Mouse (Mus musculus): ENCODE measurements around the gene Olfr1420. TPM values are rescaled to one million over a fixed set of nuclear protein-coding genes. Genes with fewer than 3 reads are reported as not detected.
A peak's percentile ranks its signal among the peaks of the same experiment; 100 is the strongest.
"Not testable (repeated sequence)": the region's sequence is repeated elsewhere in the genome, so short reads cannot be mapped to it uniquely, and the experiment has no call there.

Gene Olfr1420
- total RNA-seq (2021), result not detected

DNA sequence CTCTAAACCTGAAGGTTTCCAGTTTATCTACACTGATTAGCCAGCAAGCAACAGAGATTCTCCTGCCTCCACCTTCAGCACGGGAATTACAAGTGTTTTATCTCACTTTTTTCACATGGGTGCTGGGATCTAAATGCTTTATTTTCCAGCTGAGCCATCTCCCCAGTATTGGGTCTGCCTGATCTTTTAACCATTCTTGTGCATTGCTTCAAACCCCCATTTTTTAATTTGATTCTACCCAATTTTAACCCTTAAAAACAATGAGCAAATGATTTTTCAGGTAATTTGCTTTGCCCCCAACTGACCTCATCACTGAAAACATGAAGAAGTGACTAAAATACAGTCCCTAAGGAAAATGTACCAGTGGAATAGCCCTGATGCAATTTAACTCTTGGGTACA, at the start of gene Olfr1420:
Gene Olfr1420 (plus strand): TSS at position 301 of the 400 bp plus-strand sequence.
- intact Hi-C loops (cut with DNase I), result no loop called here
- DNase-seq (ENCODE audit: low spot score in 2 of 2), result no peak

DNA sequence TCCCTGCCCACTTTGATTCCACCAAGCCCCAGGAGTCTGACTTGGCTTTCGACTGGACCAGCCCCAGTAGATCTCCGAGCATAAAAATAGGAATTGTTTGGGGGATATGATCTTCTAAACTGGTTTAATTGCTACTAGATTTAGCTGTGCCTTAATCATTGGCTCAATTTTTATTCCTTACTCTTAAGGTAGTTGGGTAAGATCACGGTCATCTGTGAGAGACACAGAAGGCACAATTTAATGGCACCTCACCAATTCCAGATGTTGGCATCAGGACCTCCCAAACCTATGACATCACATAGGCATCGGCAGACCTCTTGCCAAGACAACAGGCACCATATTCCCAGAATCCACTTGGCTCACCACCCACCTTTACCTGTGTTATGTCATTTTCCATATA, 47.2 kb upstream of the Olfr1420 start, which contains the start of gene Olfr1417:
Gene Olfr1417 (minus strand): TSS at position 101 of the 400 bp plus-strand sequence.
- intact Hi-C loops (cut with DNase I), result no loop called here
- no peak for DNase-seq (ENCODE audit: low spot score in 2 of 2)

DNA sequence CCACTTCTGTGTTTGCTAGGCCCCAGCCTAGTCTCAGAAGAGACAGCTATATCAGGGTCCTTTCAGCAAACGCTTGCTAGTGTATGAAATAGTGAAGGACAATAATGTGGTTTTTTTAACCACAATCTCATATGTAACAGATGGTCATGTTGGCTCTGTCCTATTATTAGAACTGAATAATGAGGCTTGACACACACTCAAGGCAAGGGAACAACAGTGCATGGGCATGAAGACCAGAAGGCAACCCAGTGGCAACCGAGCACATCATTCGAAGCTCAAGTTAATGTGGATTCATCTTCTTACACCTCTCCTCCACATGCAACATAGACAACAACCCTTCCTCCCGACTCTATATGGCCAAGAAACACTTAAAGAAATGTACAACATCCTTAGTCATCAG, 40.0 kb upstream of the Olfr1420 start:
- intact Hi-C loops (cut with DNase I), result no loop called here
- no peak for DNase-seq (ENCODE audit: low spot score in 2 of 2)

DNA sequence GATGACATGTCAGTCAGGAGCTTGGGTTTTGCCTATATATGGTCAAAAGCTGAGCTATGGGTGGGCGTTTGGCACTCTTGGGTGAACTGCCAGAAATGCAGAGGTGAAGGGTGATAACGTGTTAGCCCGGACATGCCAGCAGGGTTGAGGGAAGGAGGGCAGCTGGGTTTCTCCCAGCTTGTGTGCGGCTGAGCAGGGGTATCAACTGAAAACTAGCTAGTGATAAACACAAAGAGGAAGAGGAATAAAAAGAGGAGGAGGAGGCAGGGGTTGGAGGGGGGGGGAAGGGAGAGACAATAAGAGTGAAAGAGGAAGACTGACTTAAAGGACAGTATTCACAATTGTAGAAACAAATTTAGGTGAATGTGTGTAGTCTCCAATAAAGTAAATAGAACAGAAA, 33.7 kb upstream of the Olfr1420 start:
- DNase-seq (ENCODE audit: low spot score in 2 of 2), result no peak
- intact Hi-C loops (cut with DNase I), result no loop called here

DNA sequence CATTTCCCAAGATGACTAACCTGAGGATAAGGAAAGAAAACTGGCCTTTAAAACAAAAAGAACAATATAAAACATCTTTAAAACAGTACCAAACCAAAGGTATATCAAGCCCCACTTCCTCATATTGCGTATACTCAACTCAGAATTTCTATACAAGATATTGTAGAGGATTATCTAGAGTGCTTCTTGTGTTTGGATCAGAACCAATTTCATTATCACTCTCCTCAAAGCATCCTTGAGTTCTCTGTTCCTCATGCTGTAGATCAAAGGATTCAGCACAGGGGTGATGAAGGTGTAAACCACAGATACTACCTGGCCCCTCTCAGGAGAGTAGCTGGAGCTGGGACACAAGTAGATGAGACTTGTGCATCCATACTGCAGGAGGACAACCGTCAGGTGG, 31.5 kb upstream of the Olfr1420 start:
- no peak for DNase-seq (ENCODE audit: low spot score in 2 of 2)
- intact Hi-C loops (cut with DNase I), result no loop called here

DNA sequence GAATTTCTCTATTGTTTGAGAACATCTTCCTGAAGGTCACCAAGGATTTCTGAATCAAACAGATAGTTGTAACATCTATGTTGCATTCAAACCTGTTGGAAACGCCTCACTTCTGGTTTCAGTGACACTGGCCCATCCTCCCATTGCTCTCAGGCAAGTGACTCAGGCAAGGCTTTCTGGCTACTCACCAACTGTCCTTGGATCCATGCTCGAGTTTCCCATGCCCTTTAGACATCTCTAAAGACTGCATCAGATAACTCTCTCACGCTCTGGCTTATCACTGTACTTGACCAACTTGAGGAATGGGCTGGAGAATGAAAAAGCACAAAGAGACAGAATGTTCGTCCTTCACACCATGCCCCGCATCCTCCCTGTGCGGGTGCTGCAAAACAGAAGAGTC, 29.9 kb upstream of the Olfr1420 start:
- DNase-seq (ENCODE audit: low spot score in 2 of 2), result no peak
- intact Hi-C loops (cut with DNase I), result no loop called here

DNA sequence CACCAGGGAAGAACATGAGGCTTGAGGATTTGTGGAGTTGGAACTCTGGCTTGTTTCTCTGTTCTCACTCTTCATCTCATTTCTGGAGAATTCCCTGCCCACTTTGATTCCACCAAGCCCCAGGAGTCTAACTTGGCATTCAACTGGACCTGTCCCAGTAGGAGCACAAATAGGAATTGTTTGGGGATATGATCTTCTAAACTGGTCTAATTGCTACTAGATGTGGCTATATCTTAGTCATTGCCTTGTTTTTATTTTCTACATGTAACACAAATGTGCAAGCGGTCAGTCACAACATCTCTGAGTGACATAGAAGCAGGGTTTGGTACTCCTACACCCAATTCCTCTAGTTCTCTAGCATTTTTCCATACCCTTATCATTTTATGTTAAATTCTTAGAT, 25.4 kb upstream of the Olfr1420 start, which contains the start of gene Olfr1418:
Gene Olfr1418 (minus strand): TSS at position 101 of the 400 bp plus-strand sequence.
- intact Hi-C loops (cut with DNase I), result no loop called here
- no peak for DNase-seq (ENCODE audit: low spot score in 2 of 2)

DNA sequence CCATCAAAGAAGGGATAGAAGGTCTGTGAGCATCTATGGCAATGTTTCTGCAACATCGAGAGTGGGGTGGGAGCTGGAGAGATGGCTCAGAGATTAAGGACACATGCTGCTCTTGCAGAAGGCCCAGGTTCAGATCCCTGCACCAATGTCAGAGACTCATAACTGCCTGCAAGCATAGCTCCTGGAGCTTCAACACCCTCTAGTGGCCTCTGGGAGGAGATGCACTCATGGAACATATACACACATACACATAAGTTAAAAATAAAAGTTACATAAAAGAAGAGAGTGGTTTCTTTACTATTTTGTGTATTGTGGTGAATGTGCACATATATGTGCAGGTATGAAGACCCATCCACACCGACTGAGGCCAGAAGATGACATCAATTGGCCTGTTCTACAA, 18.5 kb upstream of the Olfr1420 start:
- intact Hi-C loops (cut with DNase I), result no loop called here
- no peak for DNase-seq (ENCODE audit: low spot score in 2 of 2)

DNA sequence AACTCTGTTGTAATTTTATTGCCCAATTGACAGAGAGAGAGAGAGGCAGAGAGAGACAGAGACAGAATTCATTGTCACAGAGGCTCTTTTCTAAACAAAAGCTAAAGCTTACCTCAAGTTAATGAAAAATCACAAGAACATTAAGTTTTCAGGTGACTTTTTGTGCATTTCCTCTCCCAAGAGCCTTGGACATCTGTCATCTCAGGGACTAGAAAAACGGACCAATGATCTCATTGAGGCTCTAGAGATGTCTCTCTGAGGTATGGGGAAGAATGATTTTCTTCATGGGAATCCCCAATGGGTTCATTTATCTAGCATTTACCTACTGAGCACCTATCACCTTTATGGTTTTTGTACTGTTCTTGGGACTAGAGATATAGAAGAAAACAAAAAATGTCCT, 11.4 kb upstream of the Olfr1420 start, which contains the start of gene Olfr1419:
Gene Olfr1419 (minus strand): TSS at position 101 of the 400 bp plus-strand sequence.
- intact Hi-C loops (cut with DNase I), result no loop called here

DNA sequence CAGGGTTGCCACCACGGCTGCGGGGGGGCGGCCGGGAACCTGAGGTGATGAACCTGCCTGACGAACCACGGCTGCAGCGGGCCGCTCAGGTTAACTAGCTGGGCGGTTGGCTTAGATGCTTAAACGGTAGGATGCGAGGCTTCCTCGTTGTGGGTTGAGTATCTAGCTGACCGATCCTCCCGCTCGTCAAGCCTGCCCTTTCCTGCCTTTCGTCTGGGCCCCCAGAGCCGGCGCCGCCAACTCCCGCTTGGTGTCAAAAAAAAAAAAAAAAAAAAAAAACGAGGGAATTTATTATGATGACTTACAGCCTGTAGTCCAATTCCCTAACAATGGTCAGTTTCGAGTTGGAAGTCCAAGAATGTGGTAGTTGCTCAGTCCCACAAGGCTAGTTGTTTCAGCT, 8.0 kb upstream of the Olfr1420 start:
- intact Hi-C loops (cut with DNase I); DNase-seq (ENCODE audit: low spot score in 2 of 2): not testable (repeated sequence)

More for the DNA sequence above, 11.4 kb upstream of the Olfr1420 start, which contains the start of gene Olfr1419:
- no peak for DNase-seq (ENCODE audit: low spot score in 2 of 2)

DNA sequence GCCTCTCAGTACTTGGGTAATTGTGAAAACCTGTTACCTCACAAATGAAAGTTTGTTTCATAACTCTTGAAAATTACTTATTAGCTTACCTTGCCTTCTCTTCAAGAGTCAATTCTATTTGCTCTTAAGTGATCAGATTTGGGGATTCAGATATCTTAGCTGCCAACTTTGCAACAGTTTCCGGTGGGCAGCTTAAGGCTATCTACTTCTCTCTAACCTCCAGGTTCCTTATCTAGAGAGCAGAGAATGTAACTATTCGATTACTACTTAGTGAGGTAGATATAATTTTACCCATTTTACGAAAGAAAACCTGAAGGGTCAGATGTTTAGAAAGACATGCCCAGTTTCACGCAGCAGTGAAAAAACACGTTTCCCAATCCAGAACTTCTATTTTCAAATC, 24.7 kb downstream of the Olfr1420 start:
- intact Hi-C loops (cut with DNase I), result loop anchor here (5.0 kb wide), 2 partner anchors 94 to 134 kb away; partner anchors contain the start of gene Stx3
- no peak for DNase-seq (ENCODE audit: low spot score in 2 of 2)

DNA sequence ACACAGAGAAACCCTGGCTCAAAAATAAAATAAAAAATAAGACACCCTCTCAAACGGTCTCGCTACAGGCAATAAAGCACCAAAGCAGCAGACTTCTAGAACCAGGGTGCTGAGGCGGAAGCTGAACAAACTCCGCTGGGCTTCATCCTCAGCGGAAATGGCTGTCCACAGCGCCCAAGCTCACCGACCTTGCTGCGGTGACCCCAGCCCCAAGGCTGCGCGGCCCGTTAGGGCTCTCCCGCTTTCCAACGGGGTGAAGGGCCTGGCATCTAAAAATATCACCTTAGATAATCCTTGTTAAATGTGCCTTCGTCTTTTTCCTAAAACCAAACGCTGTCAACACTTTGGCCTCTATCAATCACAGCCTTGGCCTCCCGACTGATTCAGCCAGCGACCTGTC, 25.2 kb downstream of the Olfr1420 start:
- intact Hi-C loops (cut with DNase I), result loop anchor here (2.0 to 5.0 kb wide), 3 partner anchors 53 to 134 kb away; partner anchors contain the start of genes Osbp and Stx3
- DNase-seq (ENCODE audit: low spot score in 2 of 2), result no peak

DNA sequence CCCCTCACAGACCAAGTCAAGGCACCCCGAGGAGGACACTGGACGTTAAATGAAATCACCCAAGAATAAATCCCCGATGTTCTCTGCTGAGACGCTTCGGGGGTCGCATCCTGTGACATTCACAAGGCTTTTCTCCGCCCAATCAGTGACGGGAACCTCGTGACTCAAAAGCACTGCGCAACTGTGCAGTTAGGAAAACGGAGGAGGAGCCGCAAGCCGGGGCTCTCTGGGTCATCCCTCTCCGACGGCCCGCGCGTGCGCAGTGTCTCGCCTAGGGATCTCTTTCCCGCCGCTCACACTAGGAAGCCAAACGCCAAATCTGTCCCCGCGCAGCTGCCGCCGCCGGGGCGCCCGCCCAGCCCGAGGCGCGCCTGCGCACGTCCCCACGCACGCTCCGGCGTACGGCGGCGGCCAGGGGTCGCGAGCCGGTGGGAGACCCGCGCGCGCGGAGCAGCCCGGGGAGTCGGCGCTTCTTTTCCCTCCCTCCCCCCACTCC, 25.7 kb downstream of the Olfr1420 start, which contains the start of gene Patl1:
Gene Patl1 (plus strand): TSS at position 363 of the 496 bp plus-strand sequence.
- peak; percentile 99 for DNase-seq (ENCODE audit: low spot score in 2 of 2)
- intact Hi-C loops (cut with DNase I), result loop anchor here (2.0 to 5.0 kb wide), 3 partner anchors 53 to 135 kb away; partner anchors contain the start of genes Osbp and Stx3

DNA sequence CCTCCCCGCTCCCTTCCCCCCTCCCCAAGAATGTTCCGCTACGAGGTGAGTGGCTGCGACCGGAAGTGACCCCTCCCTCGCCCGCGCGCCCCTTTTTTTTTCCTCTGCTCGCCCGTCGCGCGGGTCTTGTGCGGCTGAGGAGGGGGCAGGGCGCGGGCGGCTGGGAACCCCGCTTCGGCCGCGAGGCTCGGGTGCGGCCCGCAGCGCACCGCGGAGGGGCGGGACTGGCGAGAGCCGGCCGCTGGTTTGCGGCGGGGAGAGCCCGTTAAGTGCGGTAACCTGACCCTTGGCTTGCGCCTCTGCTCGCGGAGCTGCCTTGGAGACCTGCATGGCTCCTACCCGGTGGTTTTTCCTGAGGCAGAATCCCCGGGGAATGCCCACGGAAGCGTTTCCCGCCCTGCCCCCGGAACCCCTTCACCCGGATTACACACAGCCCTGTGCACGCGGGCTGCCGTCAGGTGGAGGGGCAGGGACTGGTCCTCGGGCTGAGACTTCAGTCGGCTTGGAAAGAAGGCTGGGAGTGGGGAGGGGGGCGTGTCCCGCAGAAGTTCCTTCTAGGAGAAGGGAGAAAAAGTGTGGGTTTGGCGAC, 26.3 kb downstream of the Olfr1420 start:
- DNase-seq (ENCODE audit: low spot score in 2 of 2), result no peak
- intact Hi-C loops (cut with DNase I), result loop anchor here (2.0 to 5.0 kb wide), 3 partner anchors 52 to 135 kb away; partner anchors contain the start of genes Osbp and Stx3

DNA sequence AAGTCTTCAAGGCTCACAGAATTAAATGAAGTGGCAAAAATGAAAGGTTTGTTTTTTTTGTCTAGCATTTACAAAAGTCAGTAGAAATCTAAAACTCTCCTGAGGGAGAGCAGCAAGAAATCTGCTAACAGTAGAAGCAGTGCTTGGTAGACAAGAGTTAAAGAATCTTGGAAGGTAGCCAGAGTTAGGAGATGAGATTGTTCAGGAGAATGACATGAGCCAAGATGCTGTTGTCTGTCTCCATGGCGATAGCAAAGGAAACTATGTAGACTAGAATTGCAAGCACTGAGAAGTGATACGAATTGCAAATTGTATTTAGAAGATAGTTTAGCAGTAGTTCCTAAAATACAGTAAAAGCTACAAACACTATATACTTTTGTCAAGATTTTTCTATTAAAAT, 29.4 kb downstream of the Olfr1420 start:
- intact Hi-C loops (cut with DNase I), result no loop called here
- no peak for DNase-seq (ENCODE audit: low spot score in 2 of 2)

DNA sequence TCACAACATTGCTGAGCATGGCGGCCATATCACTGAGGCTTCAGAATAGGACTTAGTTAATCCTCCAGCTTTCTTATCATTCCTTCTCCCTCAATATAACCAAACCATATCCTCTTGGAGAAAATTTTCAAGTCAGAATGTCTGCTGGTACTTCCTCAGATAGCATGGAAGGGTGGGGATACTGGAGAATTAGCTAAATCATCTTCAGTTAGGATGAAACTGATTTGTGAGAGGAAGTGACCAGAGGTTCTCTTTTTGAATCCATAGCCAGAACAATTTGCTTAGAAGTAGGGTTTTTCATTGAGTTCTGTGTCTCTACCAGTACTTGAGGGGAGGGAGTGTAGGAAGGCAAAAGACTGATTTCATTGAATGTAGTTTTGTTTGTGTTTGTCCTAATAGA, 35.7 kb downstream of the Olfr1420 start:
- no peak for DNase-seq (ENCODE audit: low spot score in 2 of 2)
- intact Hi-C loops (cut with DNase I), result loop anchor here (5.0 kb wide), 1 partner anchor 70 kb away; no protein-coding TSS in a partner anchor

DNA sequence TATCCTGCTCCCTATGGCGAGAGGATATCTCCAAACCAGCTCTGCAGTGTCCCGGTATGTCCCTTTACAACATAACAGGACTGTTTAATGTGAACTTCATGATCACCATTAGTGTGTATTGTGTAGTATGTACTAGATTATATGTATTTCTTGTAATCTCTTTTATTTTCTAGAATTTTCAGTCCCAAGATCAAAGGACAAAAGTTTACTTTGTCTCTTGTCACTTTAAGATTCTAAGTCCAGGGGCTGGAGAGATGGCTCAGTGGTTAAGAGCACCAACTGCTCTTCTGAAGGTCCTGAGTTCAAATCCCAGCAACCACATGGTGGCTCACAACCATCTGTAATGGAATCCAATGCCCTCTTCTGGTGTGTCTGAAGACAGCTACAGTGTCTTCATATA, 36.1 kb downstream of the Olfr1420 start:
- intact Hi-C loops (cut with DNase I), result loop anchor here (5.0 kb wide), 1 partner anchor 70 kb away; no protein-coding TSS in a partner anchor
- not testable (repeated sequence) for DNase-seq (ENCODE audit: low spot score in 2 of 2)

DNA sequence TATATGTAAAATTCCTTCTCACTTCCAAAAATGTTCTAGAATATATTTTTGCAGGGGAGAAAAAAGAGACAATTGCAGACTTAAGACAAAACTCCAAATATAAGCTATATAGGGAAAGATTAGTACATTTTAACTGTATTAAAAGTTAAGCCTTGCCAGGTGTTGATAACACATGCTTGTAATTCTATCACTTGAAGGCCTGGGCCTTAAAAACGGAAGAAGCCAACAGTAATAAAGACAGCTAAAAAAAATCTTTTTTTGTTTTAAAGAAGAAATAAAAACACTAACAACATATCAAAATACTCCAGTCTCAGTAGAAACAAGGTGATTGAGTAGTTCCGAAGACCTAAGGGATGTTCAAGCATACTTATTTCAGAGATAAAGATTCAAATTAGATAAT, 40.0 kb downstream of the Olfr1420 start:
- intact Hi-C loops (cut with DNase I), result no loop called here
- DNase-seq (ENCODE audit: low spot score in 2 of 2), result no peak

DNA sequence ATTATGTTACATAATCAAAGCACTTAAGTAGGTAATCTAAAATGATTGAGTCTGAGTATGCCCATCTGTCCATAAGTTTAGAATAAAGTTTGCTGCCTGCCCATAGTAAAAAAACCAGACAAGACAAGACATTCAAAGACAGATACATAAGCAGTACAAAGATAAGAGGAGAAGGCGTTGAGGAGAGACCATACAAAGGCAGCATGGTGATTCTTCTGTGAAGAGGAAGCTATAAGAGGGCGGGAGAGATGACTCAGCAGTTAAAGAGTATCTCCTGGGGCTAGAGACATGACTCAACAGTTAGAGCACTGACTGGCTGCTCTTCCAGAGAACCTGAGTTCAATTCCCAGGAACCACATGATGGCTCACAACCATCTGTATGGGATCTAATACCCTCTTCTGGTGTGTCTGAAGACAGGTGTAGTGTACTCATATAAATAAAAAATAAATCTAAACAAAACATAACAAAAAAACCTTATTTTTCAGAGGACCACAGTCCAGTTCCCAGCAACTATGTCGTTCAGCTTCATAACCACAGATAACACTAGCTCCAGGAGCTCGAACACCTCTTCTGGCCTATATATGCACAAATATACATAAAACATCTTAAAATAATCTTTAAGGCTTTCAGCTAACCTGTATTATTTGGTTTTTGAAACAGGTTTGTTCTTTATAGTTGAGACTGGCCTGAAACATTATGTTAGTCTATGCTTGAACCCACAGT, 41.8 kb downstream of the Olfr1420 start:
- intact Hi-C loops (cut with DNase I), result no loop called here
- DNase-seq (ENCODE audit: low spot score in 2 of 2), result no peak

DNA sequence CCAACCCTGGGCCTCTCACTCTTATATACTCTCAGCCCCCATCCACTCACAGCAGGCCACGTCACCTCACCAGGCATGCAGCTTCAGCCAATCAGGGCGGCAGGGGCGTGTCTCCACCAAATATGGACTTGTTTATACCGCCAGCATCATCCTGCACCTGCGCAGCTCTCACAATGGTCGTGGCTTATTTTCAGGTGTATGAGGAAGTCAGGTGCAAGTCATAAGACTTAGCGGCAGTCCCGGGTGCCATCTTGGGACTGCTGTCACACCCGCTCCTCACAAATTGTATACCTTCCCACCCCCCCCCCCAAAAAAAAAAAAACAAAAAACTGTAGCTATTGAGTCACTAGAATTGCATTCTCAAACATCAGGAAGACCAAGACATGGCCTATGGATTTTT, 60.1 kb downstream of the Olfr1420 start:
- DNase-seq (ENCODE audit: low spot score in 2 of 2); intact Hi-C loops (cut with DNase I): not testable (repeated sequence)

All from left cerebral cortex, postnatal 36 days (tissue).